Mouse (Mus musculus) liver, embryonic 13.5 days (tissue): ENCODE results near the gene Bmp2k. TPM values are rescaled to one million over a fixed set of nuclear protein-coding genes. Genes with fewer than 3 reads are reported as not detected.

Experiments
- ATAC-seq: fragments of 200-750 bp; cut with Nextera tagmentation; 2 replicates; pipeline ENCODE4 v1.8.0; 2017; ENCODE audit warnings: low read depth, mild to moderate bottlenecking, moderate number of reproducible peaks, moderate library complexity
- DNase-seq: peaks from one replicate; pipeline ENCODE4 v3.0.0; 2022
- H3K27ac ChIP-seq: fragments of 300-500 bp; sonication (generic); 2 replicates; pipeline ENCODE4 v1.5.1; 2015; ENCODE audit warnings: moderate library complexity, mild to moderate bottlenecking, inconsistent platforms
- H3K27me3 ChIP-seq: fragments of 300-500 bp; sonication (generic); 2 replicates; pipeline ENCODE4 v1.6.1; 2015; ENCODE audit warnings: mild to moderate bottlenecking, inconsistent platforms
- H3K36me3 ChIP-seq: fragments of 300-500 bp; sonication (generic); 2 replicates; pipeline ENCODE4 v1.6.1; 2015; ENCODE audit warnings: mild to moderate bottlenecking, inconsistent platforms
- H3K4me1 ChIP-seq: fragments of 300-500 bp; sonication (generic); replicated peaks from 2 replicates; pipeline ENCODE4 v1.6.1; 2015; ENCODE audit warnings: inconsistent platforms
- H3K4me2 ChIP-seq: fragments of 300-500 bp; sonication (generic); 2 replicates; pipeline ENCODE4 v1.6.1; 2015; ENCODE audit warnings: inconsistent platforms, mild to moderate bottlenecking, moderate library complexity
- H3K4me3 ChIP-seq: fragments of 300-500 bp; sonication (generic); replicated peaks from 2 replicates; pipeline ENCODE4 v1.5.1; 2015; ENCODE audit warnings: mild to moderate bottlenecking, inconsistent platforms
- H3K9ac ChIP-seq: fragments of 300-500 bp; sonication (generic); 2 replicates; pipeline ENCODE4 v1.6.1; 2015; ENCODE audit warnings: mild to moderate bottlenecking, inconsistent platforms
- H3K9me3 ChIP-seq: fragments of 300-500 bp; sonication (generic); replicated peaks from 2 replicates; pipeline ENCODE4 v1.6.1; 2016; ENCODE audit warnings: inconsistent platforms
- WGBS: fragments of 180-500 bp; shearing (Covaris S2); methylation state at CpG from one replicate; pipeline ENCODE4 v1.1.7; 2015; ENCODE audit not compliant: insufficient replicate concordance; 5-methylcytosine and 5-hydroxymethylcytosine counted together
- polyA plus RNA-seq: library from polyadenylated mRNA; unstranded; fragments of >200 nt; fragmentation: Nextera tagmentation; extraction: Ambion mirVana; gene quantifications from 2 replicates; pipeline ENCODE4 v1.2.1, GENCODE M21; 2015

Bmp2k gene
- polyA plus RNA-seq, 1 experiment from 2014 or later: 34.7 TPM

DNA sequence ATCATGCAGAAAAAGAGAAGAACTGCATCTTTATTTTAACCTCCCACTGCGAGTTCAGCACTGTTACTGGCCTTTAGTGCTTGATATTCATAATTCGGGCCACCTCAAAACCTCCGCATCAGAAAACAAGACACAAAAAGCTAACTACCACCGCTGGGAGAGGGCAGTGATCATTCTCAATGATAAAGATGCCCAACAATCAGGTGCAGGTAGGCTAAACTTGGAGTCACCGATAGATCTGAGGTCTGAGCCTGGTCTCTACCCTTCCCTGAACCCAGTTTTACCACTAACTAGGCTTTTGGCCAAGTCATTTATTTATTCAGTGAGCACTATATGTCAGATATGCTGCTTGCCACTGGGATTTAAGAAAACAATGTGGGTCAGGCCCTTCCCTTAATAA, 4.8 kb upstream of the Bmp2k start:
- H3K9ac ChIP-seq: 0 out of 2 replicates have a peak overlapping the region, but pooled peaks have one; percentile 7
- WGBS: 83% methylated on average over 5 of the region's 5 CpGs
- H3K4me3 ChIP-seq: no peak overlapping the region
- H3K27me3 ChIP-seq: no peaks in the 10 kb centered on the region
- no peak for DNase-seq
- no peaks in the 10 kb centered on the region for H3K36me3 ChIP-seq
- H3K4me1 ChIP-seq: peaks cover 82% of the 10 kb centered on the region
- H3K27ac ChIP-seq: peak overlapping the region; percentile 98
- no peak overlapping the region for H3K4me2 ChIP-seq
- H3K9me3 ChIP-seq: no peaks in the 10 kb centered on the region
- ATAC-seq: no peak

DNA sequence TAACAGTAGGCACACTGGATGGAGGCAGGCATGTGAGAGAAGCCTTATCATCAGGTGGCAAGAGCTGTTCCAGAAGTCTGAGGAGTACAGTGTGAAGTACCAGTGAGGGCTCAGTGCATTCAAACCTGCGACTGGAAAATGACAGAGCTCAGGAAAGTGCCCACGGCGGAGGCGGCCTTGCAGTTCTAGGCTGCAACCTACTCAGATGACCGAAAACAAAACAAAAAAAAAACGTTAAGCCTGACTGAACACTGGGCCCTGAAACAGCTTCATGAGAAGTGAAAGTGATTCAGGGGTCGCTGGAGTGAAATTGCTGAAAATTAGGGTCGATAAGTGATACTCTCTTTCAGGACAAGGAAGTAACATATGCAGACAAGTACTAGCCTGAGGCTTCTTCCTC, 4.4 kb upstream of the Bmp2k start:
- ATAC-seq (no peak), DNase-seq (no peak)
- no peaks in the 10 kb centered on the region for H3K27me3 ChIP-seq
- WGBS: 69% methylated on average over 8 of the region's 8 CpGs
- H3K9me3 ChIP-seq: no peaks in the 10 kb centered on the region
- H3K9ac ChIP-seq: 0 out of 2 replicates have a peak overlapping the region, but pooled peaks have one; percentile 7
- H3K4me2 ChIP-seq: no peak overlapping the region
- peak overlapping the region; percentile 98 for H3K27ac ChIP-seq
- peaks cover 78% of the 10 kb centered on the region for H3K4me1 ChIP-seq
- no peaks in the 10 kb centered on the region for H3K36me3 ChIP-seq
- no peak overlapping the region for H3K4me3 ChIP-seq

DNA sequence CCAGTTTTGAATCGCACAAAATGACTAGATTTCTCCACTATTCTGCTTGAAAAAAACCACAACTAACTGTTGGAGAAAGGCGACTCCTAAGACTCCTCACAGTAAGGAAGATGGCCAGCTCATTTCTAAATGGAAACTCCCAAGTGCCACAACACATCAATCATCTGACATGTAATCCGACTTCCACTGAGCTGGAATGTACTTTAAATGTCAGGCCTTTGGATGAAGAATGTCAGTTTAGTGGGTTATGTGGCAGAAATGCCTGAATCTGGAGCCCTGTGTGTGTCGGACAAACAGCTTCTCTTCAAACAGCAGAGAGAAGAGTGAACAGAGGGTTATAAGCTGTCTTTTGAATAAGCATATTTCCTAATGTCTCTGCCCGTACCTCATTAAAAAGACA, 1.7 kb upstream of the Bmp2k start:
- Histone ChIP-seq H3K27ac (peak overlapping the region; percentile 98), H3K4me2 (peak overlapping the region; percentile 97; the same call in 1 of the 2 replicates), H3K36me3 (peaks cover 16% of the 10 kb centered on the region), H3K4me1 (peaks cover 74% of the 10 kb centered on the region), H3K27me3 (no peaks in the 10 kb centered on the region), H3K9me3 (no peaks in the 10 kb centered on the region), H3K4me3 (no peak overlapping the region), H3K9ac (peak overlapping the region; percentile 98)
- DNase-seq (no peak), ATAC-seq (no peak)
- WGBS: 79% methylated on average over 5 of the region's 5 CpGs

GRCm38 (mm10) chr5:96996401-96997309, 834 bp upstream of the Bmp2k start:
- Histone ChIP-seq H3K9ac (peak overlapping the region; percentile 98), H3K9me3 (no peaks in the 10 kb centered on the region), H3K27ac (peak overlapping the region; percentile 98), H3K4me3 (peak overlapping the region; percentile 94), H3K4me1 (peaks cover 78% of the 10 kb centered on the region), H3K4me2 (peak overlapping the region; percentile 97), H3K36me3 (peaks cover 25% of the 10 kb centered on the region), H3K27me3 (no peaks in the 10 kb centered on the region)
- ATAC-seq (peak; percentile 6), DNase-seq (no peak)
- WGBS: 13% methylated on average over 39 of the region's 39 CpGs

- H3K9me3 ChIP-seq: no peaks in the 10 kb centered on the region
- peak overlapping the region; percentile 98 for H3K27ac ChIP-seq
- H3K9ac ChIP-seq: peak overlapping the region; percentile 98
- WGBS: under 1% methylated on average over 75 of the region's 75 CpGs
- H3K4me2 ChIP-seq: peak overlapping the region; percentile 75
- no peaks in the 10 kb centered on the region for H3K27me3 ChIP-seq
- peaks cover 27% of the 10 kb centered on the region for H3K36me3 ChIP-seq
- DNase-seq (peak; percentile 54), ATAC-seq (peak; percentile 46)
- H3K4me3 ChIP-seq: peak overlapping the region; percentile 94
- peaks cover 80% of the 10 kb centered on the region for H3K4me1 ChIP-seq
Observed at GRCm38 (mm10) chr5:96997802-96998565, 495 bp downstream of the Bmp2k start.

GRCm38 (mm10) chr5:96998566-96998907, 1.0 kb downstream of the Bmp2k start:
- Histone ChIP-seq H3K4me3 (peak overlapping the region; percentile 94), H3K9ac (peak overlapping the region; percentile 98), H3K4me1 (peaks cover 81% of the 10 kb centered on the region), H3K27me3 (no peaks in the 10 kb centered on the region), H3K27ac (peak overlapping the region; percentile 98), H3K9me3 (no peaks in the 10 kb centered on the region), H3K36me3 (peaks cover 27% of the 10 kb centered on the region), H3K4me2 (peak overlapping the region; percentile 75)
- ATAC-seq: no peak
- DNase-seq: no peak
- WGBS: 2% methylated on average over 6 of the region's 6 CpGs

- H3K4me3 ChIP-seq: peak overlapping the region; percentile 94
- H3K9me3 ChIP-seq: no peaks in the 10 kb centered on the region
- peaks cover 81% of the 10 kb centered on the region for H3K4me1 ChIP-seq
- peaks cover 33% of the 10 kb centered on the region for H3K36me3 ChIP-seq
- no peak for DNase-seq
- peak overlapping the region; percentile 75 for H3K4me2 ChIP-seq
- peak overlapping the region; percentile 98 for H3K27ac ChIP-seq
- ATAC-seq: no peak
- peak overlapping the region; percentile 98 for H3K9ac ChIP-seq
- no peaks in the 10 kb centered on the region for H3K27me3 ChIP-seq
- 32% methylated on average over 7 of the region's 7 CpGs for WGBS
Observed at GRCm38 (mm10) chr5:96999601-97000000, 2.1 kb downstream of the Bmp2k start.

DNA sequence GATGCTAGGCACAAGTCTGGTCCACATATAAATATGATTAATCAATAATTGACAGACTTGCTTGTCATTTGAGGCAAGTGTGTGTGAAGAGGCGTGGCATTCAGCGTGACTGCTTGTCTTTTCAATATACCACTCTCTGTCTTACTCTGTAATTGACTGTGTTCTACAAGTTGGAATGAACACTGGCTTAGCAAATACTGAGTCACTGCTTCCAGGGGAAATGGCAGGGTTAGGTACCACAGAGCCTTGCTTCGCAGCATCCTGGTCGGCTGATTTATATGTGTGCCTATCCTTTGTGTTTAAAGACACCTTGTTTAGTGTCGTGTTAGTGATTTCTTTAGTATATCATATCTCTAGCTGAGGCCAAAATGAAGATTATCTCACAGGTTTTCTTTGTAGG, 3.0 kb downstream of the Bmp2k start:
- Histone ChIP-seq H3K9ac (peak overlapping the region; percentile 98), H3K9me3 (no peaks in the 10 kb centered on the region), H3K27me3 (no peaks in the 10 kb centered on the region), H3K4me3 (peak overlapping the region; percentile 94), H3K36me3 (peaks cover 36% of the 10 kb centered on the region), H3K27ac (peak overlapping the region; percentile 98), H3K4me1 (peaks cover 82% of the 10 kb centered on the region), H3K4me2 (peak overlapping the region; percentile 75)
- ATAC-seq: no peak
- 67% methylated on average over 5 of the region's 5 CpGs for WGBS
- no peak for DNase-seq

- peak overlapping the region; percentile 98 for H3K27ac ChIP-seq
- peak overlapping the region; percentile 94 for H3K4me3 ChIP-seq
- WGBS: 79% methylated on average over 10 of the region's 10 CpGs
- H3K36me3 ChIP-seq: peaks cover 36% of the 10 kb centered on the region
- peaks cover 82% of the 10 kb centered on the region for H3K4me1 ChIP-seq
- H3K9me3 ChIP-seq: no peaks in the 10 kb centered on the region
- H3K4me2 ChIP-seq: peak overlapping the region; percentile 75
- H3K9ac ChIP-seq: peak overlapping the region; percentile 98
- H3K27me3 ChIP-seq: no peaks in the 10 kb centered on the region
- ATAC-seq: no peak
- DNase-seq: no peak
Observed at GRCm38 (mm10) chr5:97001153-97001552, 3.7 kb downstream of the Bmp2k start.

GRCm38 (mm10) chr5:97001571-97001970, 4.1 kb downstream of the Bmp2k start:
- Histone ChIP-seq H3K36me3 (peaks cover 36% of the 10 kb centered on the region), H3K27ac (peak overlapping the region; percentile 98), H3K4me1 (peaks cover 82% of the 10 kb centered on the region), H3K9ac (peak overlapping the region; percentile 98), H3K4me2 (peak overlapping the region; percentile 75), H3K4me3 (peak overlapping the region; percentile 94), H3K9me3 (no peaks in the 10 kb centered on the region), H3K27me3 (no peaks in the 10 kb centered on the region)
- ATAC-seq (no peak), DNase-seq (no peak)
- WGBS: 72% methylated on average over 5 of the region's 5 CpGs

DNA sequence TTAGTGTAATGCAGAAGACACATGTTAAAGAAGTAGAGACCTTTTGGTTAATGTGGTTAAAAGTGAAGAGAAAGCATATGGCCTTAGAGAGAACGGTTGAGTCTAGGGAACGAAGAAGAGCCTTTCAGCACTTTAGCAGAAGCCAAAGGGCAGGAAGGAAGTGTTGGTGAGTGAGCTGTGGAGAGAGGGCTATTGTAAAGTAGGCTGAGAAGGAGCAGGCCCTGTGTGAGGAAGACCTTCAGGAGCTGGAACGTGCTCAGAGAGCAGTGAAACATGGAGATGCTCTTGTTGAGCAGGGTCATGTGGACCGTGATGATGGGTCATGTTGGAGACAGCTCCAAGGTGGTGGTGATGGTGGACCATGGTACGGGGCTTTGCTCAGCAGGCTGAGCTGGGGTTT, 4.8 kb downstream of the Bmp2k start:
- Histone ChIP-seq H3K9me3 (no peaks in the 10 kb centered on the region), H3K4me3 (peak overlapping the region; percentile 94), H3K27ac (peak overlapping the region; percentile 98), H3K4me1 (peaks cover 84% of the 10 kb centered on the region), H3K9ac (peak overlapping the region; percentile 98), H3K4me2 (peak overlapping the region; percentile 75), H3K36me3 (peaks cover 36% of the 10 kb centered on the region), H3K27me3 (no peaks in the 10 kb centered on the region)
- 47% methylated on average over 5 of the region's 5 CpGs for WGBS
- DNase-seq: no peak
- ATAC-seq: no peak
